Mouse (Mus musculus) MEL (cell line): ENCODE data around the gene Trp53bp1.

Experiments
- CTCF ChIP-seq, 3 experiments: IDR thresholded peaks in 2 of 3; conservative IDR thresholded peaks in 1 of 3; 2 replicates each; pipeline ENCODE4 v1.5.1; 2011 to 2012; ENCODE audit warnings: low read length in 3 of 3, low read depth in 2 of 3, mild to moderate bottlenecking in 2 of 3, improper control_type of control experiment in 1 of 3, inconsistent platforms in 1 of 3, mixed read lengths in 1 of 3, moderate library complexity in 1 of 3; ENCODE audit not compliant: control insufficient read depth in 1 of 3, insufficient read depth in 1 of 3, poor library complexity in 1 of 3, severe bottlenecking in 1 of 3
- HCFC1 ChIP-seq: IDR thresholded peaks from 2 replicates; pipeline ENCODE4 v1.6.1; 2012; ENCODE audit warnings: low read depth, mild to moderate bottlenecking, inconsistent platforms, low read length, improper control_type of control experiment, moderate library complexity
- MXI1 ChIP-seq: IDR thresholded peaks from 2 replicates; pipeline ENCODE4 v1.6.1; 2011; ENCODE audit warnings: mild to moderate bottlenecking, low read depth, low read length, improper control_type of control experiment
- MYB ChIP-seq: IDR thresholded peaks from 2 replicates; pipeline ENCODE4 v1.6.1; 2011; ENCODE audit warnings: mild to moderate bottlenecking, low read depth, low read length, improper control_type of control experiment
- POLR2A ChIP-seq, 2 experiments: IDR thresholded peaks; 2 replicates each; pipeline ENCODE4 v1.6.1; 2011 to 2012; ENCODE audit warnings: low read length in 2 of 2, mild to moderate bottlenecking in 2 of 2, control low read depth in 1 of 2, improper control_type of control experiment in 1 of 2, low read depth in 1 of 2, moderate library complexity in 1 of 2; ENCODE audit not compliant: control insufficient read depth in 1 of 2, insufficient read depth in 1 of 2, poor library complexity in 1 of 2
- SMC3 ChIP-seq: IDR thresholded peaks from 2 replicates; pipeline ENCODE4 v1.6.1; 2011; ENCODE audit warnings: low read depth, low read length, improper control_type of control experiment
- TBP ChIP-seq: IDR thresholded peaks from 2 replicates; pipeline ENCODE4 v1.8.0; 2011; ENCODE audit warnings: low read depth, low read length, improper control_type of control experiment
- USF1 ChIP-seq: IDR thresholded peaks from 2 replicates; pipeline ENCODE4 v1.6.1; 2014; ENCODE audit warnings: low read depth, mild to moderate bottlenecking, inconsistent platforms, low read length, improper control_type of control experiment, moderate library complexity
- ZNF384 ChIP-seq: IDR thresholded peaks from 2 replicates; pipeline ENCODE4 v1.6.1; 2012; ENCODE audit warnings: low read depth, mild to moderate bottlenecking, inconsistent platforms, low read length, improper control_type of control experiment

- TF ChIP-seq USF1 = no peak
- no peak for TF ChIP-seq MXI1
- no peak for TF ChIP-seq MYB
- TF ChIP-seq TBP = no peak
- no peak for TF ChIP-seq ZNF384
- TF ChIP-seq CTCF (IDR thresholded peaks at IDR 0.05 in 2 of 3, conservative IDR thresholded peaks at IDR 0.05 in 1 of 3; ENCODE audit: control insufficient read depth in 1 of 3, insufficient read depth in 1 of 3, low read depth in 2 of 3, low read length in 3 of 3, poor library complexity in 1 of 3, severe bottlenecking in 1 of 3) = no peak
- no peak for TF ChIP-seq SMC3
- TF ChIP-seq HCFC1 = no peak
- no peak for TF ChIP-seq POLR2A (IDR thresholded peaks at IDR 0.05; ENCODE audit: control insufficient read depth in 1 of 2, insufficient read depth in 1 of 2, low read depth in 1 of 2, low read length in 2 of 2, poor library complexity in 1 of 2)
Measured at GRCm38 (mm10) chr2:121295608-121296571, 24.7 kb upstream of the Trp53bp1 start.
